Comparison of ENCODE assay signal across 12 mouse cellular contexts in genomic region chr13:95614757-95615156, GRCm38 (mm10). TPM values are rescaled to one million over a fixed set of nuclear protein-coding genes. Genes with fewer than 3 reads are reported as not detected.
A peak's percentile ranks its signal among the peaks of the same experiment; 100 is the strongest.
DNase-seq lines count a peak whose midpoint lies in the region; ATAC-seq and TF ChIP-seq lines count a peak whose summit lies in the region.
"Had no signal": no experiment of that assay in that cellular context is flagged by ENCODE, and none has a peak within 500 bp of the region (broad histone marks: within the 10 kb centered on the region; RNA-seq: fewer than 3 reads in every experiment).

No protein-coding gene starts in this region.

- no peak for DNase-seq in forebrain, postnatal 0 days
- DNase-seq in kidney, postnatal 14 days = no peak
- peak; percentile 14 for DNase-seq in adipocyte (ENCODE audit: low spot score)
- DNase-seq in liver, embryonic 11.5 days (ENCODE audit: low spot score) = no peak
- DNase-seq in spleen, postnatal 4 days (ENCODE audit: low spot score in 2 of 2) = no peak
- no peak for DNase-seq in right cerebral cortex, postnatal 36 days (ENCODE audit: low spot score in 2 of 2)
- DNase-seq: cerebellum, adult 9-10 months; gastrocnemius, postnatal 25 days; kidney, postnatal 10 days had no signal

- WGBS in forebrain, embryonic 12.5 days = 71% methylated on average over 6 of the region's 6 CpGs
- WGBS in forebrain, postnatal 0 days = 78% methylated on average over 6 of the region's 6 CpGs
- 54% methylated on average over 6 of the region's 6 CpGs for WGBS in kidney, embryonic 16.5 days
- 55% methylated on average over 6 of the region's 6 CpGs for WGBS in liver, embryonic 11.5 days

- TF ChIP-seq CTCF in forebrain, postnatal 0 days (IDR thresholded peaks at IDR 0.05; ENCODE audit: low read depth) = no peak

- H3K4me3 ChIP-seq in forebrain, embryonic 12.5 days (replicated peaks) = no peak overlapping the region
- H3K4me3 ChIP-seq in forebrain, postnatal 0 days (ENCODE audit: low read depth, low read length) = no peak overlapping the region
- 0 out of 2 replicates have a peak overlapping the region, but pooled peaks have one; percentile 1 for H3K4me3 ChIP-seq in kidney, embryonic 16.5 days (ENCODE audit: low read length)
- H3K4me3 ChIP-seq in liver, embryonic 11.5 days (ENCODE audit: low read depth, low read length) = peak overlapping the region; percentile 92; the same call in 1 of the 2 replicates
- H3K4me3 ChIP-seq: midbrain, embryonic 15.5 days had no signal

- H3K9ac ChIP-seq in forebrain, embryonic 12.5 days = no peak overlapping the region
- no peak overlapping the region for H3K9ac ChIP-seq in forebrain, postnatal 0 days
- H3K9ac ChIP-seq in kidney, embryonic 16.5 days (replicated peaks; ENCODE audit: low read length) = no peak overlapping the region
- peak overlapping the region; percentile 35; the same call in 1 of the 2 replicates for H3K9ac ChIP-seq in liver, embryonic 11.5 days (ENCODE audit: low read depth, low read length)
- H3K9ac ChIP-seq: midbrain, embryonic 15.5 days had no signal

- H3K9me3 ChIP-seq in forebrain, embryonic 12.5 days = no peaks in the 10 kb centered on the region
- no peaks in the 10 kb centered on the region for H3K9me3 ChIP-seq in forebrain, postnatal 0 days (ENCODE audit: low read length)
- no peaks in the 10 kb centered on the region for H3K9me3 ChIP-seq in kidney, embryonic 16.5 days (ENCODE audit: low read length)
- H3K9me3 ChIP-seq in liver, embryonic 11.5 days (ENCODE audit: control insufficient read depth, low read length) = no peaks in the 10 kb centered on the region
- H3K9me3 ChIP-seq: midbrain, embryonic 15.5 days had no signal

- ATAC-seq in forebrain, embryonic 12.5 days (ENCODE audit: low FRiP score) = no peak
- ATAC-seq in forebrain, postnatal 0 days = no peak
- ATAC-seq in kidney, embryonic 16.5 days (ENCODE audit: low FRiP score, low TSS enrichment) = no peak
- ATAC-seq in liver, embryonic 11.5 days (replicated peaks; ENCODE audit: low FRiP score) = no peak
- ATAC-seq: midbrain, embryonic 15.5 days had no signal

- H3K36me3 ChIP-seq in forebrain, embryonic 12.5 days (replicated peaks) = peaks cover 31% of the 10 kb centered on the region
- H3K36me3 ChIP-seq in forebrain, postnatal 0 days (ENCODE audit: insufficient read depth) = no peaks in the 10 kb centered on the region
- peaks cover 13% of the 10 kb centered on the region for H3K36me3 ChIP-seq in kidney, embryonic 16.5 days (ENCODE audit: insufficient read depth, low read length)
- H3K36me3 ChIP-seq in liver, embryonic 11.5 days (ENCODE audit: control insufficient read depth, insufficient read depth, low read length) = peaks cover 15% of the 10 kb centered on the region; the same call in 1 of the 2 replicates

- no peaks in the 10 kb centered on the region for H3K27me3 ChIP-seq in forebrain, embryonic 12.5 days
- H3K27me3 ChIP-seq in forebrain, postnatal 0 days (ENCODE audit: insufficient read depth, low read length) = no peaks in the 10 kb centered on the region
- H3K27me3 ChIP-seq in kidney, embryonic 16.5 days (ENCODE audit: insufficient read depth, low read length) = no peaks in the 10 kb centered on the region
- H3K27me3 ChIP-seq in liver, embryonic 11.5 days (replicated peaks; ENCODE audit: control insufficient read depth, insufficient read depth, low read length) = no peaks in the 10 kb centered on the region
- H3K27me3 ChIP-seq: midbrain, embryonic 15.5 days had no signal

- H3K27ac ChIP-seq in forebrain, embryonic 12.5 days = 0 out of 2 replicates have a peak overlapping the region, but pooled peaks have one; percentile 20
- no peak overlapping the region for H3K27ac ChIP-seq in forebrain, postnatal 0 days (ENCODE audit: low read depth, low read length)
- no peak overlapping the region for H3K27ac ChIP-seq in kidney, embryonic 16.5 days (ENCODE audit: low read length)
- H3K27ac ChIP-seq in liver, embryonic 11.5 days (ENCODE audit: low read depth, low read length) = no peak overlapping the region
- H3K27ac ChIP-seq: midbrain, embryonic 15.5 days had no signal

- H3K4me1 ChIP-seq in forebrain, embryonic 12.5 days = peaks cover 30% of the 10 kb centered on the region
- peaks cover 5% of the 10 kb centered on the region; the same call in 1 of the 2 replicates for H3K4me1 ChIP-seq in forebrain, postnatal 0 days (ENCODE audit: insufficient read depth)
- H3K4me1 ChIP-seq in kidney, embryonic 16.5 days (ENCODE audit: insufficient read depth, low read length) = peaks cover 35% of the 10 kb centered on the region
- peaks cover 52% of the 10 kb centered on the region for H3K4me1 ChIP-seq in liver, embryonic 11.5 days (replicated peaks; ENCODE audit: control insufficient read depth, insufficient read depth, low read length)

- H3K4me2 ChIP-seq in forebrain, embryonic 12.5 days = no peak overlapping the region
- H3K4me2 ChIP-seq in forebrain, postnatal 0 days (ENCODE audit: low read depth) = no peak overlapping the region
- H3K4me2 ChIP-seq in kidney, embryonic 16.5 days (replicated peaks; ENCODE audit: low read depth, low read length) = no peak overlapping the region; the same call in 1 of the 2 replicates
- H3K4me2 ChIP-seq in liver, embryonic 11.5 days = peak overlapping the region; percentile 82
- H3K4me2 ChIP-seq: midbrain, embryonic 15.5 days had no signal

RNA-seq across cellular contexts. Expression of gene F2r, which starts 3.5 kb away (rescaled TPM):
- 109 TPM in 2 replicates for polyA plus RNA-seq in forebrain, embryonic 12.5 days (2016; fragmentation: Nextera tagmentation; extraction: Ambion mirVana)
- 28.4 and 41.7 TPM in 2 replicates for total RNA-seq in forebrain, postnatal 0 days (2014; rRNA removed)
- 20.1 and 28.0 TPM in 2 replicates for polyA plus RNA-seq in forebrain, postnatal 0 days (2015; fragmentation: Nextera tagmentation; extraction: Ambion mirVana)
- 142 TPM in 2 replicates for polyA plus RNA-seq in kidney, embryonic 16.5 days (2015; fragmentation: Nextera tagmentation; extraction: Ambion mirVana)
- polyA plus RNA-seq in liver, embryonic 11.5 days (2014; fragmentation: Nextera tagmentation; extraction: Ambion mirVana) = 142 and 156 TPM in 2 replicates

Comparison
In these comparisons a context has a peak if more than half of its experiments do, and no peak if none do; other contexts are left out.
1. H3K4me3 ChIP-seq: peak in kidney, embryonic 16.5 days (single experiment) and liver, embryonic 11.5 days (single experiment); none in forebrain, embryonic 12.5 days (single experiment) and forebrain, postnatal 0 days (single experiment).